In the genomic region with DNA sequence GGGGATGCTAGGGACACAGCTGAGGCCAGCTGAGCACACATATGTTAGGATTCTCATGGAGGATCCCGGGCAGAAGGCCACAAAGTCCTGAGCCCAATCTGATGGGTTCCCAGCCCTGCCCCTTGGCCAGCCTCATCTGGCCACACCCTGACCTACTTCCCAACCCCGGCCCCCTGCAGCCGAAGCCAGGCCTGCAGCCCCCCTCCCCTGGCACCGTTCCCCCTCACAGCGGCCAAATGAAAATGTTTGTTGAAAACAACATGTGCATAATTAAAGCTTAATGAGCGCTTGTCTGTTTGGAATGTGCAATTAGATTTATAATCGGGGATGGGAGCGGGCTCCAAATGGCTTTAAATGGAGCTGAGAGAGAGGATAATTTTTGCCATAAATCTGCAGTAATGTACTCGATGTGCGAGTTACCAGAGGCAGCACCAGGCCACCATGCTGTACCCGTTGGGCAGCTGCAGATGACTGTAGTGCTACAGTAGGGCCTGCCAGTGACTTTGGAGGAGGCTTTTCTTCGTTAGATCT, we compare ENCODE assay signal across 13 mouse cellular contexts. TPM values are rescaled to one million over a fixed set of nuclear protein-coding genes. Genes with fewer than 3 reads are reported as not detected.
DNase-seq lines count a peak whose midpoint lies in the region; ATAC-seq and TF ChIP-seq lines count a peak whose summit lies in the region.
"Had no signal": no experiment of that assay in that cellular context is flagged by ENCODE, and none has a peak within 500 bp of the region (broad histone marks: within the 10 kb centered on the region; RNA-seq: fewer than 3 reads in every experiment).

No protein-coding gene starts in this region.

- no peaks in the 10 kb centered on the region for H3K36me3 ChIP-seq in lung, postnatal 0 days (ENCODE audit: insufficient read depth, low read length)
- no peaks in the 10 kb centered on the region for H3K36me3 ChIP-seq in hindbrain, embryonic 16.5 days (ENCODE audit: control insufficient read depth, insufficient read depth, low read length)
- H3K36me3 ChIP-seq: heart, embryonic 15.5 days had no signal

- H3K9me3 ChIP-seq in lung, postnatal 0 days (ENCODE audit: low read length): no peaks in the 10 kb centered on the region
- no peaks in the 10 kb centered on the region for H3K9me3 ChIP-seq in hindbrain, embryonic 16.5 days (ENCODE audit: control insufficient read depth, low read length)
- H3K9me3 ChIP-seq: heart, embryonic 15.5 days had no signal

- H3K4me2 ChIP-seq in lung, postnatal 0 days (replicated peaks; ENCODE audit: low read depth, low read length): no peak overlapping the region
- no peak overlapping the region for H3K4me2 ChIP-seq in hindbrain, embryonic 16.5 days (ENCODE audit: low read length)
- H3K4me2 ChIP-seq: heart, embryonic 15.5 days had no signal

- no peak overlapping the region for H3K4me3 ChIP-seq in lung, postnatal 0 days (ENCODE audit: low read depth, low read length)
- no peak overlapping the region for H3K4me3 ChIP-seq in hindbrain, embryonic 16.5 days (ENCODE audit: low read length)
- H3K4me3 ChIP-seq: heart, embryonic 15.5 days; left cerebral cortex, adult 2 months had no signal

- no peak for TF ChIP-seq EP300 in lung, postnatal 0 days (IDR thresholded peaks at IDR 0.05)

- no peak for TF ChIP-seq CTCF in lung, postnatal 0 days (IDR thresholded peaks at IDR 0.05)

- no peak overlapping the region for H3K9ac ChIP-seq in lung, postnatal 0 days (replicated peaks; ENCODE audit: low read depth)
- no peak overlapping the region for H3K9ac ChIP-seq in hindbrain, embryonic 16.5 days (ENCODE audit: low read depth, low read length)
- H3K9ac ChIP-seq: heart, embryonic 15.5 days had no signal

- 63% methylated on average over 12 of the region's 12 CpGs for whole genome bisulfite sequencing in lung, postnatal 0 days
- WGBS in hindbrain, embryonic 16.5 days: 39% methylated on average over 12 of the region's 12 CpGs

- ATAC-seq in lung, postnatal 0 days: peak; percentile 29; the same call in 1 of the 2 replicates
- peak; percentile 73 for ATAC-seq in hindbrain, embryonic 16.5 days
- ATAC-seq: activated CD4-positive, CD25-positive, alpha-beta regulatory T cell, adult 4 months had no signal

- peak; percentile 12 for DNase-seq in heart, postnatal 4 days
- no peak for DNase-seq in heart, adult 18-20 months
- peak; percentile 16 for DNase-seq in lung, postnatal 0 days (ENCODE audit: low spot score)
- no peak for DNase-seq in lung, adult 18-20 months
- peak; percentile 20 for DNase-seq in retina, adult 2 months (ENCODE audit: low read depth, low spot score)
- no peak for DNase-seq in embryo, embryonic 10.5 days (ENCODE audit: low spot score)
- no peak for DNase-seq in adipocyte (ENCODE audit: low spot score)
- DNase-seq: thymus, postnatal 14 days had no signal

- H3K27ac ChIP-seq in lung, postnatal 0 days (ENCODE audit: low read length): no peak overlapping the region
- H3K27ac ChIP-seq in hindbrain, embryonic 16.5 days (ENCODE audit: low read depth, low read length): no peak overlapping the region
- H3K27ac ChIP-seq: heart, embryonic 15.5 days; left cerebral cortex, adult 2 months had no signal

- no peaks in the 10 kb centered on the region for H3K27me3 ChIP-seq in lung, postnatal 0 days (replicated peaks; ENCODE audit: insufficient read depth, low read length)
- H3K27me3 ChIP-seq in hindbrain, embryonic 16.5 days (replicated peaks; ENCODE audit: control insufficient read depth, insufficient read depth, low read length): no peaks in the 10 kb centered on the region; the same call in 1 of the 2 replicates
- H3K27me3 ChIP-seq: heart, embryonic 15.5 days had no signal

- peaks cover 4% of the 10 kb centered on the region; the same call in 1 of the 2 replicates for H3K4me1 ChIP-seq in lung, postnatal 0 days (ENCODE audit: insufficient read depth, low read depth, low read length)
- peaks cover 16% of the 10 kb centered on the region for H3K4me1 ChIP-seq in hindbrain, embryonic 16.5 days (ENCODE audit: control insufficient read depth, insufficient read depth, low read depth, low read length)

RNA-seq across cellular contexts. Expression of a gene that starts 35.1 kb away (rescaled TPM):
- total RNA-seq in heart, postnatal 4 days (2021): 1 to 10 TPM; 4.1 to 5.6 TPM
- total RNA-seq in heart, adult 18-20 months (2021): 1 to 10 TPM; 1.1 to 1.2 TPM
- 4.3 and 7.2 TPM in 2 replicates for polyA plus RNA-seq in lung, postnatal 0 days (2015; fragmentation: Nextera tagmentation; extraction: Ambion mirVana)
- polyA plus RNA-seq in hindbrain, embryonic 16.5 days (2015; fragmentation: Nextera tagmentation; extraction: Ambion mirVana): 23.0 and 33.7 TPM in 2 replicates
- total RNA-seq: CH12.LX had no signal

Comparison
In these comparisons a context has a peak if more than half of its experiments do, and no peak if none do; other contexts are left out.
1. DNase-seq: peak in heart, postnatal 4 days (single experiment), lung, postnatal 0 days (single experiment) and retina, adult 2 months (single experiment); none in heart, adult 18-20 months (0 of 2), lung, adult 18-20 months (0 of 2), embryo, embryonic 10.5 days (single experiment) and adipocyte (single experiment).